Mouse (Mus musculus) cerebellum, postnatal 14 days (tissue): ENCODE results near the gene Olfr1241.

Experiments used
- DNase-seq, 2 experiments: peaks; one replicate each; pipeline ENCODE4 v3.0.0; 2021; ENCODE audit warnings: mixed read lengths in 2 of 2

The Olfr1241 gene

GRCm38 (mm10) chr2:89487026-89487425 lies at the start of gene Olfr1241:
Gene Olfr1241, minus strand, starts transcription at chr2:89487126.
- DNase-seq, result no peak

- DNase-seq, result no peak
Observed at GRCm38 (mm10) chr2:89531387-89531786, 44.5 kb upstream of the Olfr1241 start, which contains the start of gene Olfr1243. Gene Olfr1243, minus strand, starts transcription at chr2:89531487.

GRCm38 (mm10) chr2:89498235-89498634 lies 11.3 kb upstream of the Olfr1241 start, which contains the start of gene Olfr1242:
Gene Olfr1242, minus strand, starts transcription at chr2:89498335.
- no peak for DNase-seq

DNA sequence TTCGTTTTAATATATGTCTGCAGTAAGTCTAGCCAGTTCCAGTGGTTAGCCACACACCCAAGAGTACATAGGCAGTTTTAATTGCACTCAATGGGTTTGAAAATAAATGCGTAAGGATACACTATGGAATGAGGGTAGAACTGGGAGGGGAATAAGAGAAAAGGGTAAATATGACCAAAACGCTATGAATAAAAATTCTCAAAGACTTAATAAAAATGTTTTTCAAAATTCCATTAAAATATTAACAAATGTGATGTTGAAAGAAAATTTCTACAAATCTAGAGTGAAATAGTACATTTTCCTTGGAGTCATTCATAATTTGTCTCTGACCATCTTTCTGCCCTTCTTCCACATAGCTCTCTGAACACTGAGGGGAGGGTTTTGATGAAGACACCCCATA lies 44.0 kb downstream of the Olfr1241 start, which contains the start of gene Olfr1240:
TSS of gene Olfr1240 (minus strand) at position 101 of the 400 bp plus-strand sequence.
- DNase-seq, result no peak
